Comparison of ENCODE assay signal across 24 mouse cellular contexts in genomic region chr4:141423288-141423687, GRCm38 (mm10). TPM values are rescaled to one million over a fixed set of nuclear protein-coding genes. Genes with fewer than 3 reads are reported as not detected.
DNase-seq lines count a peak whose midpoint lies in the region; ATAC-seq and TF ChIP-seq lines count a peak whose summit lies in the region.
"Had no signal": no experiment of that assay in that cellular context is flagged by ENCODE, and none has a peak within 500 bp of the region (broad histone marks: within the 10 kb centered on the region; RNA-seq: fewer than 3 reads in every experiment).

No protein-coding gene starts in this region.

- H3K4me1 ChIP-seq in heart, adult 2 months (ENCODE audit: control insufficient read depth, insufficient read depth, low read length): peaks cover 3% of the 10 kb centered on the region; the same call in 1 of the 2 replicates
- peaks cover 71% of the 10 kb centered on the region for H3K4me1 ChIP-seq in heart, embryonic 10.5 days

- H3K79me3 ChIP-seq in C2C12 (ENCODE audit: low read depth): no peaks in the 10 kb centered on the region

- H3K36me3 ChIP-seq in heart, adult 2 months (ENCODE audit: control insufficient read depth, insufficient read depth, low read length): no peaks in the 10 kb centered on the region
- no peaks in the 10 kb centered on the region for H3K36me3 ChIP-seq in C2C12 (ENCODE audit: control insufficient read depth, insufficient read depth)
- H3K36me3 ChIP-seq in heart, embryonic 10.5 days: peaks cover 23% of the 10 kb centered on the region
- H3K36me3 ChIP-seq: hindbrain, embryonic 10.5 days; liver, embryonic 12.5 days had no signal

- H3K27ac ChIP-seq in heart, adult 2 months: peak overlapping the region; percentile 96
- H3K27ac ChIP-seq in heart, embryonic 10.5 days: peak overlapping the region; percentile 90
- H3K27ac ChIP-seq: hindbrain, embryonic 10.5 days; liver, embryonic 12.5 days had no signal

- DNase-seq in heart, adult 2 months: peak; percentile 59 to 69
- no peak for DNase-seq in heart, postnatal 25 days (ENCODE audit: low spot score)
- DNase-seq in heart, embryonic 10.5 days (ENCODE audit: low spot score): no peak
- peak; percentile 51 to 67 for DNase-seq in heart, postnatal 10 days
- DNase-seq in left cerebral cortex, postnatal 10 days (ENCODE audit: extremely low spot score in 1 of 2, low spot score in 2 of 2): no peak
- DNase-seq in embryo, embryonic 11 days: no peak
- DNase-seq: cerebellum, postnatal 14 days; right cerebral cortex, adult 18-20 months had no signal

- peak overlapping the region; percentile 85 for H3K9ac ChIP-seq in heart, adult 2 months (ENCODE audit: low read depth, low read length)
- H3K9ac ChIP-seq: liver, embryonic 12.5 days had no signal

- H3ac ChIP-seq in C2C12 (ENCODE audit: control insufficient read depth, insufficient read length, low read depth): no peak overlapping the region

- TF ChIP-seq POLR2A in heart, adult 2 months (IDR thresholded peaks at IDR 0.05; ENCODE audit: insufficient read depth, low read depth, low read length): no peak; the same call in 1 of the 2 replicates

- H3K4me3 ChIP-seq in heart, adult 2 months: peak overlapping the region; percentile 59
- H3K4me3 ChIP-seq in C2C12 (ENCODE audit: insufficient read depth, poor library complexity, severe bottlenecking): no peak overlapping the region
- H3K4me3 ChIP-seq in heart, embryonic 10.5 days: peak overlapping the region; percentile 61
- H3K4me3 ChIP-seq: hindbrain, embryonic 10.5 days; liver, embryonic 12.5 days had no signal

- H3K79me2 ChIP-seq in heart, adult 2 months (replicated peaks; ENCODE audit: control insufficient read depth, insufficient read depth, low read length): no peaks in the 10 kb centered on the region
- no peaks in the 10 kb centered on the region for H3K79me2 ChIP-seq in C2C12 (ENCODE audit: control insufficient read depth, insufficient read depth)

- WGBS in heart, adult 2 months: 49% methylated on average over 5 of the region's 5 CpGs
- 67% methylated on average over 5 of the region's 5 CpGs for WGBS in heart, embryonic 10.5 days

- no peak for ATAC-seq in erythroblast, adult 5-6 weeks (replicated peaks; ENCODE audit: low FRiP score, poor library complexity, severe bottlenecking)
- ATAC-seq: forebrain, embryonic 14.5 days; liver, embryonic 12.5 days had no signal

- no peaks in the 10 kb centered on the region for H3K9me3 ChIP-seq in heart, embryonic 10.5 days
- H3K9me3 ChIP-seq: hindbrain, embryonic 10.5 days; liver, embryonic 12.5 days had no signal

- no peak for TF ChIP-seq EP300 in heart, adult 2 months (IDR thresholded peaks at IDR 0.05; ENCODE audit: insufficient read depth, low read depth, low read length)

- no peak for TF ChIP-seq CTCF in heart, adult 2 months (IDR thresholded peaks at IDR 0.05)
- TF ChIP-seq CTCF in C2C12 (IDR thresholded peaks at IDR 0.05; ENCODE audit: control insufficient read depth, insufficient read depth, insufficient read length): no peak

- intact Hi-C loops in heart, adult 2 months (cut with DNase I): no loop called here
- intact Hi-C loops in heart, postnatal 25 days (cut with DNase I): no loop called here
- intact Hi-C loops in heart, postnatal 10 days (cut with DNase I): no loop called here
- intact Hi-C loops in left cerebral cortex, postnatal 10 days (cut with DNase I): no loop called here

- no peaks in the 10 kb centered on the region for H3K27me3 ChIP-seq in heart, adult 2 months (ENCODE audit: control insufficient read depth, insufficient read depth, low read length)
- H3K27me3 ChIP-seq in C2C12 (ENCODE audit: control insufficient read depth, insufficient read depth, insufficient read length): no peaks in the 10 kb centered on the region
- peaks cover 21% of the 10 kb centered on the region; the same call in 1 of the 2 replicates for H3K27me3 ChIP-seq in heart, embryonic 10.5 days (ENCODE audit: insufficient read depth, poor library complexity, severe bottlenecking)

TF ChIP-seq in C2C12, 6 proteins besides CTCF, POLR2A, EP300 and RAD21:
- TF ChIP-seq USF1 (IDR thresholded peaks at IDR 0.05; ENCODE audit: low read depth) (peak; percentile 27), MYOG (IDR thresholded peaks at IDR 0.05; ENCODE audit: control insufficient read depth, extremely low read depth, insufficient read length) (no peak), MAX (IDR thresholded peaks at IDR 0.05) (peak; percentile 86), FOSL1 (IDR thresholded peaks at IDR 0.05; ENCODE audit: insufficient read depth, low read length, poor library complexity, severe bottlenecking) (peak; percentile 17), CEBPB (IDR thresholded peaks at IDR 0.05; ENCODE audit: low read depth) (no peak), MYOD1 (IDR thresholded peaks at IDR 0.05; ENCODE audit: control insufficient read depth, insufficient read length, low read depth) (peak; percentile 56)

RNA-seq across cellular contexts. Expression of gene Hspb7, which starts 2.7 kb away (rescaled TPM):
- 1,000 to 10,000 TPM; 1,066 to 1,498 TPM for total RNA-seq in heart, adult 2 months (2021)
- polyA plus RNA-seq in heart, adult 2 months (2012; rRNA removed): 973 and 1,028 TPM in 2 replicates
- 1,000 to 10,000 TPM; 1,043 to 1,140 TPM for total RNA-seq in heart, postnatal 25 days (2021)
- polyA plus RNA-seq in C2C12 (2012; fragmentation: generic; extraction: Trizol): 0.30 TPM
- polyA plus RNA-seq in heart, embryonic 10.5 days (2016; fragmentation: Nextera tagmentation; extraction: Ambion mirVana): 61.5 and 132 TPM in 2 replicates
- total RNA-seq in heart, postnatal 10 days (2021): 1,000 to 10,000 TPM; 1,029 to 1,075 TPM
- total RNA-seq in left cerebral cortex, postnatal 10 days (2021): under 1 TPM; 0.11 to 0.20 TPM
- not detected in 2 replicates for total RNA-seq in erythroblast, adult 5-6 weeks (2015; ENCODE audit: low replicate concordance)
- not detected in 2 replicates for total RNA-seq in erythroblast, adult 5-6 weeks (2017; ENCODE audit: low replicate concordance)
- total RNA-seq: ES-E14; layer of hippocampus, adult 18-20 months; megakaryocyte-erythroid progenitor cell, adult 5-6 weeks had no signal
- polyA plus RNA-seq: forebrain, embryonic 14.5 days; hindbrain, embryonic 10.5 days; kidney, embryonic 14.5 days; neural tube, embryonic 11.5 days; thymus, postnatal 0 days had no signal

RNA-seq across cellular contexts. Expression of gene Clcnkb, which starts 7.5 kb away (rescaled TPM):
- total RNA-seq in heart, adult 2 months (2021): under 1 TPM; 0.43 to 0.57 TPM
- polyA plus RNA-seq in heart, adult 2 months (2012; rRNA removed): 2.1 and 4.6 TPM in 2 replicates
- 1 to 10 TPM in 1 of 2 experiments, under 1 TPM in 1; 0.60 to 1.5 TPM for total RNA-seq in heart, postnatal 25 days (2021)
- not detected for polyA plus RNA-seq in C2C12 (2012; fragmentation: generic; extraction: Trizol)
- polyA plus RNA-seq in heart, embryonic 10.5 days (2016; fragmentation: Nextera tagmentation; extraction: Ambion mirVana): 0.93 and 1.3 TPM in 2 replicates
- total RNA-seq in heart, postnatal 10 days (2021): 1 to 10 TPM in 1 of 2 experiments, under 1 TPM in 1; 0.91 to 1.2 TPM
- total RNA-seq in left cerebral cortex, postnatal 10 days (2021): not detected
- not detected in 2 replicates for total RNA-seq in erythroblast, adult 5-6 weeks (2015; ENCODE audit: low replicate concordance)
- not detected in 2 replicates for total RNA-seq in erythroblast, adult 5-6 weeks (2017; ENCODE audit: low replicate concordance)
- total RNA-seq: layer of hippocampus, adult 18-20 months; megakaryocyte-erythroid progenitor cell, adult 5-6 weeks; midbrain, postnatal 0 days had no signal
- polyA plus RNA-seq: forebrain, embryonic 14.5 days; hindbrain, embryonic 10.5 days; limb, embryonic 11.5 days; liver, embryonic 12.5 days; neural tube, embryonic 11.5 days; small intestine, adult 2 months; stomach, embryonic 14.5 days; thymus, postnatal 0 days had no signal

RNA-seq across cellular contexts. Expression of gene Srarp, which starts 12.6 kb away (rescaled TPM):
- 1 to 10 TPM; 1.6 to 2.2 TPM for total RNA-seq in heart, adult 2 months (2021)
- 0.94 and 2.4 TPM in 2 replicates for polyA plus RNA-seq in heart, adult 2 months (2012; rRNA removed)
- total RNA-seq in heart, postnatal 25 days (2021): 1 to 10 TPM in 1 of 2 experiments, under 1 TPM in 1; 0.50 to 1.5 TPM
- not detected for polyA plus RNA-seq in C2C12 (2012; fragmentation: generic; extraction: Trizol)
- not detected in 2 replicates for polyA plus RNA-seq in heart, embryonic 10.5 days (2016; fragmentation: Nextera tagmentation; extraction: Ambion mirVana)
- total RNA-seq in heart, postnatal 10 days (2021): not detected
- 1 to 10 TPM; 2.5 to 3.5 TPM for total RNA-seq in left cerebral cortex, postnatal 10 days (2021)
- total RNA-seq in erythroblast, adult 5-6 weeks (2015; ENCODE audit: low replicate concordance): not detected in 2 replicates
- total RNA-seq in erythroblast, adult 5-6 weeks (2017; ENCODE audit: low replicate concordance): 0.70 TPM in 1 of 2 replicates, not detected in the other
- total RNA-seq: ES-E14; megakaryocyte-erythroid progenitor cell, adult 5-6 weeks had no signal
- polyA plus RNA-seq: hindbrain, embryonic 10.5 days; kidney, embryonic 14.5 days; limb, embryonic 11.5 days; liver, embryonic 12.5 days; lung, embryonic 16.5 days; neural tube, embryonic 11.5 days; small intestine, adult 2 months; stomach, embryonic 14.5 days; thymus, postnatal 0 days had no signal

RNA-seq across cellular contexts. Expression of gene Zbtb17, which starts 21.2 kb away (rescaled TPM):
- total RNA-seq in heart, adult 2 months (2021): 10 to 100 TPM; 22.9 to 26.4 TPM
- 23.3 and 29.9 TPM in 2 replicates for polyA plus RNA-seq in heart, adult 2 months (2012; rRNA removed)
- total RNA-seq in heart, postnatal 25 days (2021): 10 to 100 TPM; 22.7 to 23.5 TPM
- polyA plus RNA-seq in C2C12 (2012; fragmentation: generic; extraction: Trizol): 30.3 TPM
- 31.5 and 33.7 TPM in 2 replicates for polyA plus RNA-seq in heart, embryonic 10.5 days (2016; fragmentation: Nextera tagmentation; extraction: Ambion mirVana)
- total RNA-seq in heart, postnatal 10 days (2021): 10 to 100 TPM; 18.0 to 21.9 TPM
- total RNA-seq in left cerebral cortex, postnatal 10 days (2021): 10 to 100 TPM; 23.0 to 26.1 TPM
- total RNA-seq in erythroblast, adult 5-6 weeks (2015; ENCODE audit: low replicate concordance): 6.3 TPM in 1 of 2 replicates, not detected in the other
- 2.6 and 4.3 TPM in 2 replicates for total RNA-seq in erythroblast, adult 5-6 weeks (2017; ENCODE audit: low replicate concordance)

RNA-seq across cellular contexts. Expression of gene Clcnka, which starts 24.8 kb away (rescaled TPM):
- not detected for total RNA-seq in heart, adult 2 months (2021)
- 0.04 TPM in 1 of 2 replicates, not detected in the other for polyA plus RNA-seq in heart, adult 2 months (2012; rRNA removed)
- total RNA-seq in heart, postnatal 25 days (2021): not detected
- polyA plus RNA-seq in C2C12 (2012; fragmentation: generic; extraction: Trizol): not detected
- polyA plus RNA-seq in heart, embryonic 10.5 days (2016; fragmentation: Nextera tagmentation; extraction: Ambion mirVana): 0.11 and 0.44 TPM in 2 replicates
- total RNA-seq in heart, postnatal 10 days (2021): not detected
- total RNA-seq in left cerebral cortex, postnatal 10 days (2021): not detected
- total RNA-seq in erythroblast, adult 5-6 weeks (2015; ENCODE audit: low replicate concordance): not detected in 2 replicates
- not detected in 2 replicates for total RNA-seq in erythroblast, adult 5-6 weeks (2017; ENCODE audit: low replicate concordance)
- total RNA-seq: layer of hippocampus, adult 18-20 months; megakaryocyte-erythroid progenitor cell, adult 5-6 weeks; midbrain, postnatal 0 days had no signal
- polyA plus RNA-seq: forebrain, embryonic 14.5 days; liver, embryonic 12.5 days; neural tube, embryonic 11.5 days; small intestine, adult 2 months had no signal

Comparison
In these comparisons a context has a peak if more than half of its experiments do, and no peak if none do; other contexts are left out.
1. DNase-seq: peak in heart, adult 2 months (2 of 2) and heart, postnatal 10 days (2 of 2); none in heart, postnatal 25 days (single experiment), heart, embryonic 10.5 days (single experiment), left cerebral cortex, postnatal 10 days (0 of 2) and embryo, embryonic 11 days (single experiment).
2. RNA of gene Hspb7, which starts 2.7 kb away (total RNA-seq): 1,066 to 1,498 TPM in heart, adult 2 months, 1,043 to 1,140 TPM in heart, postnatal 25 days and 1,029 to 1,075 TPM in heart, postnatal 10 days; 0.11 to 0.20 TPM in left cerebral cortex, postnatal 10 days and not detected in erythroblast, adult 5-6 weeks; every median in the first group is over 100 times any median in the second.